Mouse (Mus musculus): ENCODE measurements around the gene Sh2b3. TPM values are rescaled to one million over a fixed set of nuclear protein-coding genes. Genes with fewer than 3 reads are reported as not detected.
A peak's percentile ranks its signal among the peaks of the same experiment; 100 is the strongest.
"Not testable (repeated sequence)": the region's sequence is repeated elsewhere in the genome, so short reads cannot be mapped to it uniquely, and the experiment has no call there.

Gene Sh2b3
- polyA plus RNA-seq, 1 experiment from 2014 or later = 17.8 TPM

DNA sequence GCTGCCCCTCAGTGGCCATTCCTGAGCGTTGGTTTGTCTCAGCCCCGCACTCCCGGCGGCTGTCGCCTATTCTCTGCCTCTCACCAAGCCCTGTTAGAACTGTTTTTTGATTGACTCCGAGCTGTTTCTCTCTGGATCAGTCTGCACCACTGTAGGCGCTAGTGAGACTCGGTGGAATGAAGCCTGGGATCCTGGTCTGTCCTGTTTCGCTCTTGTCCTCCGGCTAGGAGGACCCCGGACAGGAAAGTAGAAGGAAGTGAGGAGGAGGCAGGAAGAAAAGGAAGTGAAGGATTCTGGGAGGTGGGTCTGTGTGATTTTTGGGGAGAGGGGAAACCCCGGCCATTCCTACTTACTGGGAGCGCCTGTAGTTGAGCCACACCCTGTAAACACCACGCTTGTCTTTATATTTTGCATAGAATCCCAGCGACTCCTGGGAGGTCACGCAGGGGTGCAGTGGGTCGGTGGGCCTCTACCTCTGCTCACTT is 10.6 kb upstream of the Sh2b3 start:
- peak overlapping the region; percentile 88 for H3K27ac ChIP-seq (ENCODE audit: low read length)
- H3K4me2 ChIP-seq (replicated peaks; ENCODE audit: low read depth, low read length) = peak overlapping the region; percentile 75
- no peaks in the 10 kb centered on the region for H3K9me3 ChIP-seq (ENCODE audit: low read length)
- ATAC-seq (ENCODE audit: low FRiP score, low TSS enrichment) = peak; percentile 40; the same call in 1 of the 2 replicates
- H3K36me3 ChIP-seq (ENCODE audit: insufficient read depth, low read length) = peaks cover 19% of the 10 kb centered on the region
- under 1% methylated on average over 17 of the region's 17 CpGs for WGBS
- H3K9ac ChIP-seq (replicated peaks; ENCODE audit: low read length) = peak overlapping the region; percentile 93
- peak overlapping the region; percentile 80 for H3K4me3 ChIP-seq (ENCODE audit: low read length)
- H3K27me3 ChIP-seq (ENCODE audit: insufficient read depth, low read length) = peaks cover 10% of the 10 kb centered on the region; the same call in 1 of the 2 replicates
- H3K4me1 ChIP-seq (ENCODE audit: insufficient read depth, low read length) = peaks cover 32% of the 10 kb centered on the region

DNA sequence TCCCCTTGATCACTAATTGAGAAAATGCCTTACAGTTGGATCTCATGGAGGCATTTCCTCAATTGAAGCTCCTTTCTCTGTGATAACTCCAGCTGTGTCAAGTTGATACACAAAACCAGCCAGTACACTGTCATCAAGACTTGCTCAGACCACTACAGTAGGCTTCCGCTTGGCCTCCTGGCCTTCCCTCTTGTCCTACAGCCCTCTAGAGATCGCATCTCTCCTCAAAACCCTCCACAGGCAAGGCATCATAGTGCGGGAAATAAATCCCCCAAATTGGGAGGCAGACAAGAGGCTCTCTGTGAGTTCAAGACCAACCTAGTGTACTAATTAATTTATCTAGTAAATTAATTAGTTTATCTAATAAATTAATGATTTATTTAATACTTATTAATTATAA is 9.8 kb upstream of the Sh2b3 start:
- H3K27ac ChIP-seq (ENCODE audit: low read length); H3K4me2 ChIP-seq (replicated peaks; ENCODE audit: low read depth, low read length); H3K9ac ChIP-seq (replicated peaks; ENCODE audit: low read length); ATAC-seq (ENCODE audit: low FRiP score, low TSS enrichment); H3K4me3 ChIP-seq (ENCODE audit: low read length); H3K9me3 ChIP-seq (ENCODE audit: low read length): not testable (repeated sequence)
- Histone ChIP-seq H3K27me3 (ENCODE audit: insufficient read depth, low read length) (peaks cover 10% of the 10 kb centered on the region; the same call in 1 of the 2 replicates), H3K4me1 (ENCODE audit: insufficient read depth, low read length) (peaks cover 37% of the 10 kb centered on the region), H3K36me3 (ENCODE audit: insufficient read depth, low read length) (peaks cover 11% of the 10 kb centered on the region)
- WGBS = 87% methylated on average over 3 of the region's 3 CpGs

DNA sequence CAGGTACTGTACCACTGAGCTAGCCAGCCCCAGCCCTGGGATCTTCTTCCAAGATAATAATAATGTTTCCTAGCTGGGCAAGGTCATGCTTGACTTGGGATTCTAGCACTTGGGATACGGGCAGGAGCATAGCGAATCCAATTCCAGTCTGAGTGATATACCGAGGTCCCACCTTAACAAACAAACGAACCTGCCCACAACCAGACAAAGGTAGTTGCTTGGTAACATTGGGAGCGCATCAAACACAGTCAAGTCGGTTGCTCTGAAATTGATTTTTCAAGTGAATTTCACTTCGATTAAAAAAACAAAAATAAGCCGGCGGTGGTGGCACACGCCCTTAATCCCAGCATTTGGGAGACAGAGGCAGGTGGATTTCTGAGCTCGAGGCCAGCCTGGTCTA is 8.9 kb upstream of the Sh2b3 start:
- no peak overlapping the region for H3K4me3 ChIP-seq (ENCODE audit: low read length)
- peaks cover 2% of the 10 kb centered on the region; the same call in 1 of the 2 replicates for H3K36me3 ChIP-seq (ENCODE audit: insufficient read depth, low read length)
- ATAC-seq (ENCODE audit: low FRiP score, low TSS enrichment) = no peak
- H3K27me3 ChIP-seq (ENCODE audit: insufficient read depth, low read length) = peaks cover 10% of the 10 kb centered on the region; the same call in 1 of the 2 replicates
- no peak overlapping the region for H3K9ac ChIP-seq (replicated peaks; ENCODE audit: low read length)
- no peaks in the 10 kb centered on the region for H3K9me3 ChIP-seq (ENCODE audit: low read length)
- no peak overlapping the region for H3K4me2 ChIP-seq (replicated peaks; ENCODE audit: low read depth, low read length)
- H3K27ac ChIP-seq (ENCODE audit: low read length) = no peak overlapping the region
- H3K4me1 ChIP-seq (ENCODE audit: insufficient read depth, low read length) = peaks cover 39% of the 10 kb centered on the region
- 78% methylated on average over 11 of the region's 11 CpGs for WGBS

DNA sequence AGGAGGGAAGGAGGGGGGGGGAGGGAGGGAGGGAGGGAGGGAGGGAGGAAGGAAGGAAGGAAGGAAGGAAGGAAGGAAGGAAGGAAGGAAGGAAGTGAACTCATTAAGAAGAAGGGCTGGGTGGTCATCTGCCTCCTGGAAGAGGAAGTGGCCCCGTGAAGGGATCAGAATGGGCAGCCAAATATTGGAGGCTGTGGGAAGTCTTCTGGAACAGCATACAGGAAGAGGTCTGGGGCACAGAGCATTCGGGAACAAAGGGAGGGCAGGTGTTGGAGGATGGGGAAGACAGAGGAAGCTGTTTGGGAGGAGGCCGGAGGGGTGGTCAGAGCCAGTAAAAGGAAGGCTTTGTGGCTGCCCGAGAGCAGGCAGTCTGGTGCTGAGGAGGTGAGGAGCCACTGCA is 7.9 kb upstream of the Sh2b3 start:
- no peak for ATAC-seq (ENCODE audit: low FRiP score, low TSS enrichment)
- no peak overlapping the region for H3K4me3 ChIP-seq (ENCODE audit: low read length)
- H3K9ac ChIP-seq (replicated peaks; ENCODE audit: low read length) = no peak overlapping the region
- no peak overlapping the region for H3K4me2 ChIP-seq (replicated peaks; ENCODE audit: low read depth, low read length)
- H3K9me3 ChIP-seq (ENCODE audit: low read length) = no peaks in the 10 kb centered on the region
- peaks cover 10% of the 10 kb centered on the region; the same call in 1 of the 2 replicates for H3K27me3 ChIP-seq (ENCODE audit: insufficient read depth, low read length)
- WGBS = 20% methylated on average over 4 of the region's 4 CpGs
- no peak overlapping the region; the same call in 1 of the 2 replicates for H3K27ac ChIP-seq (ENCODE audit: low read length)
- no peaks in the 10 kb centered on the region for H3K36me3 ChIP-seq (ENCODE audit: insufficient read depth, low read length)
- H3K4me1 ChIP-seq (ENCODE audit: insufficient read depth, low read length) = peaks cover 30% of the 10 kb centered on the region

DNA sequence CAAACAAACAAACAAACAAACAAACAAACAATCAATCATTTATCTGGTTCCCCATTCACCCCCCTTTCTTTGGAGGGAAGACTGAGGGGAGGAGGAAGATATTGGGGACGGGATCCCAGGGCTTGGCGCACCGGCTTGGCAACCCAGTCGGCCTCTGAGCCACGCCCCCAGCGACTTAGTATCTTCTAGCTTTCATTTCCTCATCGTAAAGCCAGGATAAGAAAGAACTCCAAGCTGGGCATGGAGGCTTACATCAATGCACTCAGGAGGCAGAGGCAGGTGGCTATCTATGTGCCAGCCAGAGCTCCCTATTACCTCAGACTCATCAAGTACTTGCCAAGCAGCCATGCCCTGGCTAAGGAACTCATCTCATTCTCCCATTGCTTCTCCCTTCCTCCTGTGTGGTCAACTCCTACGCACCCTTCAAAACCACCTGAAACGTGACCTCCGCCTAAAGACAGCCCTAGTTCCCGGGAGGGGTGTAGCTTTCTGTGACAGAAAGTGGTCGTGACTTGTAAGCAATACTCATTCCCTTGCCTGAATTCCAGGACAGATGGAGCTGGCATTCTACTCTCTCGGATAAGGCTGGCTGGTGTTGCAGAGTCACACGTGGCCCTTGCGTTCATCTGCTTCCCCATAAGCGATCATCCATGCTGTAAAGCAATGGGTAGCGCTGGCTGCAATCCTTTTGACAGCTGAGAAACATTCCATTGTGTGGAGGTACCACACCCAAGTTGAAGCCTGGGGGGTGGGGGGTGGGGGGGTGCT is 5.9 kb upstream of the Sh2b3 start:
- no peak overlapping the region for H3K27ac ChIP-seq (ENCODE audit: low read length)
- H3K9ac ChIP-seq (replicated peaks; ENCODE audit: low read length) = peak overlapping the region; percentile 65; the same call in 1 of the 2 replicates
- H3K27me3 ChIP-seq (ENCODE audit: insufficient read depth, low read length) = peaks cover 10% of the 10 kb centered on the region; the same call in 1 of the 2 replicates
- H3K4me3 ChIP-seq (ENCODE audit: low read length) = peak overlapping the region; percentile 56
- H3K9me3 ChIP-seq (ENCODE audit: low read length) = no peaks in the 10 kb centered on the region
- ATAC-seq (ENCODE audit: low FRiP score, low TSS enrichment) = no peak
- H3K4me2 ChIP-seq (replicated peaks; ENCODE audit: low read depth, low read length) = peak overlapping the region; percentile 88
- H3K4me1 ChIP-seq (ENCODE audit: insufficient read depth, low read length) = peaks cover 32% of the 10 kb centered on the region
- WGBS = 10% methylated on average over 17 of the region's 17 CpGs
- H3K36me3 ChIP-seq (ENCODE audit: insufficient read depth, low read length) = no peaks in the 10 kb centered on the region

GRCm38 (mm10) chr5:121842665-121843118 is 5.2 kb upstream of the Sh2b3 start:
- Histone ChIP-seq H3K4me1 (ENCODE audit: insufficient read depth, low read length) (peaks cover 35% of the 10 kb centered on the region), H3K9ac (replicated peaks; ENCODE audit: low read length) (peak overlapping the region; percentile 65), H3K27me3 (ENCODE audit: insufficient read depth, low read length) (peaks cover 10% of the 10 kb centered on the region; the same call in 1 of the 2 replicates), H3K27ac (ENCODE audit: low read length) (no peak overlapping the region), H3K9me3 (ENCODE audit: low read length) (no peaks in the 10 kb centered on the region), H3K4me2 (replicated peaks; ENCODE audit: low read depth, low read length) (peak overlapping the region; percentile 88), H3K36me3 (ENCODE audit: insufficient read depth, low read length) (no peaks in the 10 kb centered on the region), H3K4me3 (ENCODE audit: low read length) (peak overlapping the region; percentile 56)
- peak; percentile 67 for ATAC-seq (ENCODE audit: low FRiP score, low TSS enrichment)
- WGBS = under 1% methylated on average over 33 of the region's 33 CpGs

GRCm38 (mm10) chr5:121841973-121842372 is 4.5 kb upstream of the Sh2b3 start:
- no peaks in the 10 kb centered on the region for H3K9me3 ChIP-seq (ENCODE audit: low read length)
- 47% methylated on average over 10 of the region's 10 CpGs for WGBS
- H3K9ac ChIP-seq (replicated peaks; ENCODE audit: low read length) = no peak overlapping the region; the same call in 1 of the 2 replicates
- H3K4me1 ChIP-seq (ENCODE audit: insufficient read depth, low read length) = peaks cover 38% of the 10 kb centered on the region
- ATAC-seq (ENCODE audit: low FRiP score, low TSS enrichment) = no peak
- peaks cover 10% of the 10 kb centered on the region; the same call in 1 of the 2 replicates for H3K27me3 ChIP-seq (ENCODE audit: insufficient read depth, low read length)
- no peak overlapping the region for H3K27ac ChIP-seq (ENCODE audit: low read length)
- no peak overlapping the region for H3K4me2 ChIP-seq (replicated peaks; ENCODE audit: low read depth, low read length)
- H3K4me3 ChIP-seq (ENCODE audit: low read length) = no peak overlapping the region
- no peaks in the 10 kb centered on the region for H3K36me3 ChIP-seq (ENCODE audit: insufficient read depth, low read length)

DNA sequence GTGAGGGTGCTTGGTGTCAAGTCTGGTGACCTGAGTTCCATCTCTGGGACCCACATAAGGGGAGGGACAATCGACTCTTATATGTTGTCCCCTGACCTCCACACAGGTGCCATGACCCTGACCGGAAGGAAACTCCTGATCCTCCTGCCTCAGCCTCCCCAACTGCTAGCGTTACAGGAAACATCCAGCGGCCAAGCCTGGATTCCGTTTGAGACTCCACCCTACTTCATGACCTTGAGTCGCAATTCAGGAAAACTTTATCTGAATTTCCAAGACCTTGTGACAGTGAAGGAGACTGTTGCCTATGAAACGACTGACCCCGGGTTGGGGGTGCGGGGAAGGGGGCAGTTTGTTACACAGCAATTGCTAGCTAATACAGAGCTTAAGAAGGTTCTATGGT is 4.1 kb upstream of the Sh2b3 start:
- H3K4me1 ChIP-seq (ENCODE audit: insufficient read depth, low read length) = peaks cover 38% of the 10 kb centered on the region
- no peak overlapping the region for H3K9ac ChIP-seq (replicated peaks; ENCODE audit: low read length)
- peaks cover 10% of the 10 kb centered on the region; the same call in 1 of the 2 replicates for H3K27me3 ChIP-seq (ENCODE audit: insufficient read depth, low read length)
- H3K4me3 ChIP-seq (ENCODE audit: low read length) = no peak overlapping the region
- no peaks in the 10 kb centered on the region for H3K9me3 ChIP-seq (ENCODE audit: low read length)
- ATAC-seq (ENCODE audit: low FRiP score, low TSS enrichment) = no peak
- H3K27ac ChIP-seq (ENCODE audit: low read length) = no peak overlapping the region
- 86% methylated on average over 9 of the region's 9 CpGs for WGBS
- no peak overlapping the region for H3K4me2 ChIP-seq (replicated peaks; ENCODE audit: low read depth, low read length)
- no peaks in the 10 kb centered on the region for H3K36me3 ChIP-seq (ENCODE audit: insufficient read depth, low read length)

DNA sequence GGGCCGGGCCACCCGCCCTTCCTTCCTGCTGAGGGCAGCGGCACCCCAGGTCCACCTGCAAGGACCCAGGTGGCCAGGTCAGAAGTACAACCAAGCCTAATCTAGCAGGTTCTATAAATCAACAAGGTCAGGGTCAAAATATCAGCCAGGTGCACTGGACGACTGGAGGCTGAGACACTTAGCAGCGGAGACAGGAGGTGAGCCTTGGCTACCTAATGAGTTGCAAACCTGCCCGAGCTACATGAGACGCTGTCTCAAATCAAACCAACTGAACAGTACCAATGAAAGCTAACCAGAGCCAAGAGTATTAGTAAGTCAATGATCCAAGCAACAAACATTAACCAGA is 1.7 kb upstream of the Sh2b3 start:
- peaks cover 57% of the 10 kb centered on the region for H3K4me1 ChIP-seq (ENCODE audit: insufficient read depth, low read length)

More for the DNA sequence above, 1.7 kb upstream of the Sh2b3 start:
- Histone ChIP-seq H3K27ac (ENCODE audit: low read length) (peak overlapping the region; percentile 85), H3K4me3 (ENCODE audit: low read length) (peak overlapping the region; percentile 87), H3K4me2 (replicated peaks; ENCODE audit: low read depth, low read length) (peak overlapping the region; percentile 97), H3K9me3 (ENCODE audit: low read length) (no peaks in the 10 kb centered on the region), H3K36me3 (ENCODE audit: insufficient read depth, low read length) (no peaks in the 10 kb centered on the region), H3K27me3 (ENCODE audit: insufficient read depth, low read length) (peaks cover 9% of the 10 kb centered on the region; the same call in 1 of the 2 replicates), H3K9ac (replicated peaks; ENCODE audit: low read length) (peak overlapping the region; percentile 51)
- WGBS = 20% methylated on average over 7 of the region's 7 CpGs
- ATAC-seq (ENCODE audit: low FRiP score, low TSS enrichment) = no peak

All from kidney, embryonic 16.5 days (tissue).